Mouse (Mus musculus) liver, postnatal 0 days (tissue): ENCODE measurements around the gene Dhdds. TPM values are rescaled to one million over a fixed set of nuclear protein-coding genes. Genes with fewer than 3 reads are reported as not detected.

Experiments used
- ATAC-seq: fragments of 200-750 bp; cut with Nextera tagmentation; 2 replicates; pipeline ENCODE4 v1.8.0; 2017; ENCODE audit warnings: mild to moderate bottlenecking, moderate library complexity
- DNase-seq: peaks from one replicate; pipeline ENCODE4 v3.0.0-alpha.2; 2016
- H3K27ac ChIP-seq: fragments of 300-500 bp; sonication (generic); 2 replicates; pipeline ENCODE4 v1.5.1; 2014; ENCODE audit warnings: antibody characterized with exemption, moderate library complexity, mild to moderate bottlenecking, low read depth
- H3K27me3 ChIP-seq: fragments of 300-500 bp; sonication (generic); 2 replicates; pipeline ENCODE4 v1.6.1; 2014; ENCODE audit warnings: low read length, control low read depth, mixed read lengths; ENCODE audit not compliant: insufficient read depth
- H3K36me3 ChIP-seq: fragments of 300-500 bp; sonication (generic); replicated peaks from 2 replicates; pipeline ENCODE4 v1.6.1; 2014; ENCODE audit warnings: mild to moderate bottlenecking, control low read depth, low read length, moderate library complexity, mixed read lengths; ENCODE audit not compliant: insufficient read depth
- H3K4me1 ChIP-seq: fragments of 300-500 bp; sonication (generic); 2 replicates; pipeline ENCODE4 v1.6.1; 2014; ENCODE audit warnings: antibody characterized with exemption, mild to moderate bottlenecking, control low read depth; ENCODE audit not compliant: insufficient read depth
- H3K4me2 ChIP-seq: fragments of 300-500 bp; sonication (generic); 2 replicates; pipeline ENCODE4 v1.6.1; 2014; ENCODE audit warnings: low read depth, mild to moderate bottlenecking, low read length, moderate library complexity, mixed read lengths
- H3K4me3 ChIP-seq: fragments of 300-500 bp; sonication (generic); 2 replicates; pipeline ENCODE4 v1.5.1; 2014; ENCODE audit warnings: low read depth, low read length
- H3K9ac ChIP-seq: fragments of 300-500 bp; sonication (generic); replicated peaks from 2 replicates; pipeline ENCODE4 v1.6.1; 2014; ENCODE audit warnings: mild to moderate bottlenecking, moderate library complexity
- H3K9me3 ChIP-seq: fragments of 300-500 bp; sonication (generic); 2 replicates; pipeline ENCODE4 v1.6.1; 2016; ENCODE audit warnings: mild to moderate bottlenecking, control low read depth, low read length, mixed read lengths
- CTCF ChIP-seq: sonication (generic); IDR thresholded peaks from 2 replicates; pipeline ENCODE4 v1.5.1; 2016; ENCODE audit warnings: antibody characterized with exemption, low read depth
- EP300 ChIP-seq: IDR thresholded peaks from 2 replicates; pipeline ENCODE4 v1.6.1; 2016; ENCODE audit warnings: antibody characterized with exemption, low read depth, mild to moderate bottlenecking
- WGBS: fragments of 180-500 bp; shearing (Covaris S2); extraction: QIAGEN DNeasy Blood & Tissue Kit; methylation state at CpG from one replicate; pipeline ENCODE4 v1.1.7; 2014; ENCODE audit not compliant: insufficient replicate concordance; 5-methylcytosine and 5-hydroxymethylcytosine counted together
- polyA plus RNA-seq: library from polyadenylated mRNA; unstranded; fragments of >200 nt; fragmentation: Nextera tagmentation; extraction: Ambion mirVana; gene quantifications from 2 replicates; pipeline ENCODE4 v1.2.1, GENCODE M21; 2015

Gene Dhdds
- polyA plus RNA-seq, 1 experiment from 2014 or later = 10.3 TPM

- WGBS = 4% methylated on average over 11 of the region's 11 CpGs
- no peaks in the 10 kb centered on the region for H3K9me3 ChIP-seq
- H3K27ac ChIP-seq = no peak overlapping the region
- TF ChIP-seq EP300 (no peak), CTCF (no peak)
- H3K4me2 ChIP-seq = no peak overlapping the region
- H3K9ac ChIP-seq = no peak overlapping the region
- DNase-seq (peak; percentile 83), ATAC-seq (no peak)
- no peak overlapping the region for H3K4me3 ChIP-seq
- peaks cover 7% of the 10 kb centered on the region for H3K4me1 ChIP-seq
- H3K36me3 ChIP-seq = no peaks in the 10 kb centered on the region
- H3K27me3 ChIP-seq = peaks cover 46% of the 10 kb centered on the region
These were observed 19.9 kb upstream of the Dhdds start for GRCm38 (mm10) chr4:134020621-134021020.

- no peak for ATAC-seq
- Histone ChIP-seq H3K4me2 (no peak overlapping the region), H3K4me1 (peaks cover 7% of the 10 kb centered on the region), H3K36me3 (no peaks in the 10 kb centered on the region), H3K27ac (no peak overlapping the region), H3K9me3 (no peaks in the 10 kb centered on the region), H3K27me3 (peaks cover 46% of the 10 kb centered on the region), H3K9ac (no peak overlapping the region), H3K4me3 (no peak overlapping the region)
- no peak for TF ChIP-seq EP300
- no peak for TF ChIP-seq CTCF
- 5% methylated on average over 16 of the region's 16 CpGs for WGBS
- DNase-seq = no peak
These were observed 19.1 kb upstream of the Dhdds start for GRCm38 (mm10) chr4:134019641-134020351.

- ATAC-seq (no peak), DNase-seq (no peak)
- Histone ChIP-seq H3K27ac (no peak overlapping the region), H3K36me3 (no peaks in the 10 kb centered on the region), H3K27me3 (peaks cover 46% of the 10 kb centered on the region), H3K9me3 (no peaks in the 10 kb centered on the region), H3K4me2 (no peak overlapping the region), H3K9ac (no peak overlapping the region), H3K4me1 (peaks cover 7% of the 10 kb centered on the region), H3K4me3 (no peak overlapping the region)
- 2% methylated on average over 7 of the region's 10 CpGs for WGBS
- TF ChIP-seq CTCF (no peak), EP300 (no peak)
These were observed 18.5 kb upstream of the Dhdds start for GRCm38 (mm10) chr4:134019210-134019609.

GRCm38 (mm10) chr4:134018779-134019145 lies 18.0 kb upstream of the Dhdds start, which contains the start of gene Lin28a:
Gene Lin28a, minus strand, starts transcription at chr4:134018841.
- peaks cover 46% of the 10 kb centered on the region for H3K27me3 ChIP-seq
- 4% methylated on average over 9 of the region's 9 CpGs for WGBS
- no peak for ATAC-seq

GRCm38 (mm10) chr4:134018038-134018778 lies 17.5 kb upstream of the Dhdds start:
- peaks cover 46% of the 10 kb centered on the region for H3K27me3 ChIP-seq
- ATAC-seq = no peak
- no peak overlapping the region for H3K27ac ChIP-seq
- H3K36me3 ChIP-seq = no peaks in the 10 kb centered on the region
- no peaks in the 10 kb centered on the region for H3K9me3 ChIP-seq
- peak; percentile 15 for DNase-seq
- no peak overlapping the region for H3K9ac ChIP-seq
- WGBS = 2% methylated on average over 46 of the region's 46 CpGs
- no peak overlapping the region for H3K4me3 ChIP-seq
- peaks cover 7% of the 10 kb centered on the region for H3K4me1 ChIP-seq
- TF ChIP-seq EP300 (no peak), CTCF (no peak)
- H3K4me2 ChIP-seq = 0 out of 2 replicates have a peak overlapping the region, but pooled peaks have one; percentile 26

More at GRCm38 (mm10) chr4:134018779-134019145, 18.0 kb upstream of the Dhdds start, which contains the start of gene Lin28a:
- Histone ChIP-seq H3K27ac (no peak within 1 kb of the TSS), H3K4me2 (0 out of 2 replicates have a peak within 1 kb of the TSS, but pooled peaks have one; percentile 26), H3K9me3 (no peaks in the 10 kb centered on the region), H3K9ac (no peak within 1 kb of the TSS), H3K4me1 (peaks cover 7% of the 10 kb centered on the region), H3K4me3 (no peak within 1 kb of the TSS), H3K36me3 (no peaks in the 10 kb centered on the region)
- TF ChIP-seq EP300 (no peak), CTCF (no peak)
- no peak for DNase-seq

GRCm38 (mm10) chr4:134017201-134017865 lies 16.6 kb upstream of the Dhdds start:
- no peak overlapping the region for H3K4me3 ChIP-seq
- no peak overlapping the region for H3K27ac ChIP-seq
- TF ChIP-seq EP300 (no peak), CTCF (no peak)
- 5% methylated on average over 21 of the region's 21 CpGs for WGBS
- peaks cover 7% of the 10 kb centered on the region for H3K4me1 ChIP-seq
- DNase-seq (no peak), ATAC-seq (no peak)
- H3K4me2 ChIP-seq = no peak overlapping the region
- H3K9me3 ChIP-seq = no peaks in the 10 kb centered on the region
- no peaks in the 10 kb centered on the region for H3K36me3 ChIP-seq
- no peak overlapping the region for H3K9ac ChIP-seq
- H3K27me3 ChIP-seq = peaks cover 46% of the 10 kb centered on the region
